Mouse (Mus musculus) cerebellum, postnatal 10 days (tissue): ENCODE measurements around the gene Wdr73.
"Not testable (repeated sequence)": the region's sequence is repeated elsewhere in the genome, so short reads cannot be mapped to it uniquely, and the experiment has no call there.

Experiments
- DNase-seq, 2 experiments: peaks; one replicate each; pipeline ENCODE4 v3.0.0; 2021; ENCODE audit warnings: mixed read lengths in 2 of 2

Wdr73 gene

DNA sequence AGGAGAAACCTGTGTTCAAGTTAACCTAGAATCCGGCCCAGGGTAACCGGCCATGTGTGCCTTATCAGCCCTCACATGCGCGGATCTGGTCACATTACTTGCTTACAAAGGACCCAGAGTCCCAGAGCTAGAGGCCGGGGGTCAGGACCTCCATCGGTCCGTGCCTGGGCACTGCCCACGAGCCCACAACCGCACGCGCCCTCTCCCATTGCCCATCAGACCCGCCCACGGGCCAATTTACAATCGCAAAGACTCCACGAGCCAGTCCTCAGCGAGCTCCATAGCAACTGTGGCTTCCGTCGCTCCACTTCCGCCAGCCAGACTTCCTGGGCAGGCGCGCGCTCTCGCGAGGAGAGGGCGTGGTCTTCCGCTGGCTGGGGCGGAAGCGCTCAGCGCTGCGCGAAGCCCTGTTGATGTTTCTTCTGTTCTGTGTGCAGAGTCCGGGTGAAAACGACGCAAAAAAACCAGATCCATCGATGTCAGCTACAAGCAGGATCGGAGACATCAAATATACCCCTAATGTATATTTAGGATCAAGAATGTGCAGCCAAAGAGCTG, at the start of gene Wdr73:
Gene Wdr73, minus strand, starts transcription at position 326 of the 558 bp plus-strand sequence.
- DNase-seq, result peak; percentile 91 to 94

DNA sequence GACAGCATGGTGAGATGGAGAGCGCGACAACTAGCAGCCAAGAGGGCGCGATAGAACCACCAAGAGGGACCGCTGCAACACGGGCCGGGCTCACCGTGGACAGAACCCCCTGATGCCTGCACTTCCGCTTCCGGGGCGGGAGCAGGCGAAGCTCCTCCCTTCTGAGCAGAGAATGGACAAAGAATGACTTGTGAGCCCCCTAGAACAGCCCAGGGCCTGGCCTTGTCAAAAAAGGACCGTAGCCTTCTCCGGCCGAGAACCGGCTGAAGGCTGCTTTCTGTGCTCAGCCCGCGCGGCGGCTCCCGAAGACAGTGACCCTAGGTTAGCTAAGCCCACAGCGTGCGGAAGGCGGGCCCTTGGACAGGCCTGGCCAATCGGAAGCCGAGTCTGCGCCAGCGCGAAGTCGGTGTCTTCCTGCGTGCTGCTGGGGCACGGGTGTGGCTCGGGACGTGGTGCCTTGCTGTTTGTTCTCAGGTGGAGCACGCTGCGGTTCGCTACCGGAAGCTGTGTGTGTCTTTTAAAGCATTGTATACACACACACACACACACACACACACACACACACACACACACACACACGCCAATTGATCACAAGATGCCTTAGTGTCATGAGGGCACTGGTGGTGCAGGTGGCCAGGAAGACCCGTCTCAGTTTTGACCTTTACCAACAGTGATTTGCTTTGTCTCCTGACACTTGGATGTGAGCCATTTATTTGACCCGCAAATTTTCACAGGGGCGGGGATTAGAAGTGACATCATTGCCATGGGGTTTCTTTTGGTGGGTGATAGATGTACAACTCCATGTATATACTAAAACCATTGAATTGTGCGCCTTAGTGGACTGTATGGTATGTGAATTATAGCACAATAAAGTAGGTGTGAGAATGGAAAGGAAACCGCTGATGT, 46.6 kb upstream of the Wdr73 start, which contains the start of gene Sec11a:
Gene Sec11a, minus strand, starts transcription at position 336 of the 906 bp plus-strand sequence.
- peak; percentile 96 to 97 for DNase-seq

DNA sequence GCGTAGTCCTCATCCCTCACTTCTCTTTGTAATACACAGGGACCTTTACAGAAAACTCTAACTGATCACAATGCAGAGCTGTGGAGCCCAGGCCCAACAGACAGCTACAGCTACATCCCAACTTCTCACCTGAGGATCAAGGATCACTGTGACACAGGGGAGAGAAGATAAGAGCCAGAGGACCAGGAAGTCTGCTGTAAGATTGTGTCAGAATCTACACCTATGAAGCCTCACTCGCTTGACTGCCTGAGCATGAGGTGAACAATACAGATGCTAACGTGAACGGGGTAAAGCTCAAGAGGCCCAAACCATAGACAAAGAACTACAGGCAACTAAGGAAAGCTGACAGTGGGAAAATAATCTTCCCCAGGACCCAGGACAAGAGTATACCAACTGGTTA, 38.7 kb upstream of the Wdr73 start:
- DNase-seq, result no peak

DNA sequence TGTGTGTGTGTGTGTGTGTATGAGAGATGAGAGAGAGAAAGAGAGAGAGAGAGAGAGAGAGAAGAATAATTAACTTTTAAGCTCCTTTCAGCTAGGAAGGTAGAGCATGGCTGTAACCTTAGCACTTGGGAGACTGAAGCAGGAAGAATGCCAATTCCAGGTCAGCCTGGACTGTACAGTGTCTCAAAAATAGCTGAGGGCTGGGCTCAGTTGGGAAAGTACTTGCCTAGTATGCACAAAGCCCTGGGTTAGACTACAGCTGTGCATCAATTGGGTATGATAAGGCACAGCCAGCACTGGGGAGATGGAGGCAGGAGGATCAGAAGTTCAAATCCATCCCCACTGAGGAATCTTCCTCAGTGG, 36.2 kb upstream of the Wdr73 start:
- DNase-seq, result not testable (repeated sequence)

DNA sequence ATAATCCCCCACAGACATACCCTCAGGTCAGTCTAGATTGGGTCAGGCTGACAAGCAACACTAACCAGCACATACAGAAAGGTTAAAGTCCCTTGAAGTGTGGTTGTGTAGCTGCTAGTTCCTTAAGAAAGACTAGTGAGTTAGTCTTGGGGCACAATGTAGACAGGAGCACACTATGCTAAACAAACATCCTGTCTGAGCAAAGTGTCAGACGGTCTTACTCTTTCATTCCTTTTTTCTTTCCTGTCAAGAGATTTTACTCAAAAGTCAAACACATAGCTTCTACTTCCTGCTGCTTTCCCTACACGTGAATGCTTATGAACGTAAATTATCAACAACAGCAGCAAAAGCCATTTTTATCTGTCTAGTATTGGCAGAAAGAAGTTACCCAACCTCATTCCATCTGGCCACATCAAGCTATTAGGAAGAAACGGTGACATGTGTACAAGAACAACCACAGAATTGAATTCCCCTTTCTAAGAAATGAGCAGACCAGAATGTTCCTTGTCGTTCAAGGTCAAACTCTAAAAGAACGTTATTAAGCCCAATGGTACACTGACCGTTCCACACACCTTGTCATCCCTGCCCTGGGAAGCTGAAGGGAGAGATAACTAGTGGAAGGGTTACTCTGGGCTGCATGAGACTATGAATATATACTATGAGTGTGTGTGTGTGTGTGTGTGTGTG, 35.7 kb upstream of the Wdr73 start:
- not testable (repeated sequence) for DNase-seq

DNA sequence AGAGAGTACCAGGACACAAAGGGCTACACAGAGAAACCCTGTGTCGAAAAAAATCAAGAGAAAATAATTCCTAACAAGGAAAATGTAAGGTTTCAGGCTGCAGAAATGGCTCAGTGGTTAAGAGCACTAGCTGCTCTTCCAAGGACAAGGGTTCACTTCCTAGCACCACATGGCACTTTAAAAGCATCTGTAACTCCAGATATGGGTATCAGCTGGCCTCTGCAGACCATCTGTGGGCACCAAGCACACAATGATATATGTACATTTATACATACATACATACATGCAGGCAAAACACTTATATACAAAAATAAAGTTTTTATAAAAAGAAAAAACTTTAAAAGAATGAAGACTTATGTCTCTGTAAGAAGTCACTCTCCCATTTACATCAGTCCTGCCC, 34.8 kb upstream of the Wdr73 start:
- no peak for DNase-seq

DNA sequence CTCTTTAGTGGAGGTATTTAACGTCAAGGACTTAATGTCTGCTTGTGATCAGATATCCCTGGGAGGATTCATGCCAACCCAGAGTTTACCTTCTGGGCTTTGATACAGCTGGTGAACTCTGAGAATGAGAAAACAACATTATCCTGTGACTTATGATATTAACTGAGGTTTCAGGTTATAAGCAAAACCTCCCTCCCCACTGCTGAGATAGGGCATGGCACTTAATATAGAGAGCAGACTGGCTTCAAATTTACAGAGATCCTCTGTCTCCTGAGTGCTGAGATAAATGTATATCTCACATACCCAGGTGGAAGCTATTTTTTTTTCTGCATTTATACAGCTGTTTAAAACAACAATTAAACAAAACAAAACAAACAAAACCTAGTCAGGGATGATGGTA, 31.7 kb upstream of the Wdr73 start:
- no peak for DNase-seq

DNA sequence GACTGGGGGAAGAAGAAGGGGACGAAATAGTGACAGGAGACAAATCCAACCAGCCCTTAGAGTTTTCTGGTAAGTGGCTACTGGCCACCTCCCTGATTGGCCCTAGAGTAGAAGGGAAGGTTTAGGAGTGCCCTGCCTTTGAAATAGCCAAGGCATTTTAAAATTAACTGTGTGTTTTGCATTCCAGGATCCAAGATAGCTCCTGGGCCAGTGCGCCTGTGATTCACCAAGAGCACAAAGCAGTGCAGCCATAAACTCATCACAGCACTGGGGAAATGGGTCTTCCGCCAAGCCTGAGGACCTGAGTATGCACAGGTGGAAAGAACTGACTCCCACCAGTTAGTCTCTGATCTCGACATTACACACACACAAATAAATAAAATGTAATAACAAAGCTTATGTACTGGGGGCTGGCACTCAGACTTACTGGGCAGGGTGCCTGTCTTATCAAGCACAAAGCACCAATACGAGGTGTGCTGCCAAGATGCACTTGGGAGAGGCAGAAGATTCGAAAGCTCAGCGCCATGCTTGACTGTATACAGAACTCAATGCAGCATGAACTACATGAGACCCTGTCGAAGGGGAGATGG, 30.6 kb upstream of the Wdr73 start:
- peak in 1 of 2 experiments; percentile 23 for DNase-seq

DNA sequence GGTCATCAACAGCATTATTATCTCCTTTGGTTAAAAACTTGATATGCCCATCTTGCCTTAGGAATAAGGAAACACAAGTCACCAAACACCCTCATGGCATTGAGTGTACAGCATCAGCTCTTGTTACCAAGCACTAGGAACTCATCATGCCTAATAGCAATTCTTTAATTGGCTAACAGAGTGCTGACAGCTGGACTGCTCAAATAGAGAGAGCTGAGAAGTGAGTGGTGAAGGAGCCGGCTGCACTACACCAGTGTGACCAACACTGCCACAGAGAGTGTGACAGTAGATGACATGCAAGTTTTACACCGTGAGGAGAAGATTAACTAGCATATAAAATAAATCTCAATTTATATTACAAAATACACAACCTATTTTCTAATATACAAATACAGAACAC, 22.1 kb upstream of the Wdr73 start:
- no peak for DNase-seq

DNA sequence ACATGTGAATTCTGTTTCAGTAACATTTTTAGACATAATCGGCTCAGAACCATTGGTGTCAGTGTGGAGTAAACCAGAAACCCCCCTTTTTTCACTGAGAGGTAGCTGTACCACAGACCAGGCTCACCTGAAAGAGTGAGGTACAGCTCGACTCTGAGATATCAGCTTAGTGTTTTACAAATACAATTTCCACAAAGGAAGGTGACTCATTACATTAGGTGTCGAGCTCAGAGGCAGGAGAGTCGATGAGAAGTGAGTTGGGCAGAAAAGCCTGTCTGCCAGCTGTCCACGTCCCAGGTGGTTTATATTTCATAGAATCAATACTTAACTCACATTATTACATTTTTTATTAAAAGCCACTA, 18.6 kb upstream of the Wdr73 start:
- no peak for DNase-seq

DNA sequence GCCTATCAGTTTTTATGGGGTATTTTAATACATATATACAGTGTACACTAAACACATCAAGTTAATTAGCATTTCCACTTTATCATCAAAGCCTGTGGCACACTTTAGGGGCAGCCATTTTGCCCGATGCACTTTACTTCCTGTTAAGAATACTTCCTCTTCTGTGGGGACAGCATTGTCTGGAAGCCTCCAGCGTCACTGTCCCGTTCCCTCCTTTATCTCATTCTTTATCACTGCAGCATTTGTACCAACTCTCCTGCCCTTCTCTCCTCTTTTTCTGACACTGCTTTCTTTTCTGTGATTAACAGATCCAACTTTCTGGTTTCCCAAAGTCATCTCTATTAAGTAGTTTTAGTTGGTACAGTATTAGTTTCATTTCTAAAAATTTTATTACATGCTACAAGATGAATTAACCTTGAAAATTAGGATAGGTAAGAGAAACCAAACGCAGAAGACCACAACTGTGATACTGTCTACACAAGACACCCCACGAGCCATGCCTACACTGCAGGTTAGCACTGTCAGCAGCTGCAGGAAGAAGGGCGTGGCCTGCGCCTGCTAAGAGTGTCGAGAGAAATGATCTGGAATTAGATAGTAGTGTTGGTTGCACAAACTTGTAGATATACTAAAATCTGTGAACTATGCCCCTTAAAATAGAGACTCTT, 18.0 kb upstream of the Wdr73 start:
- no peak for DNase-seq

DNA sequence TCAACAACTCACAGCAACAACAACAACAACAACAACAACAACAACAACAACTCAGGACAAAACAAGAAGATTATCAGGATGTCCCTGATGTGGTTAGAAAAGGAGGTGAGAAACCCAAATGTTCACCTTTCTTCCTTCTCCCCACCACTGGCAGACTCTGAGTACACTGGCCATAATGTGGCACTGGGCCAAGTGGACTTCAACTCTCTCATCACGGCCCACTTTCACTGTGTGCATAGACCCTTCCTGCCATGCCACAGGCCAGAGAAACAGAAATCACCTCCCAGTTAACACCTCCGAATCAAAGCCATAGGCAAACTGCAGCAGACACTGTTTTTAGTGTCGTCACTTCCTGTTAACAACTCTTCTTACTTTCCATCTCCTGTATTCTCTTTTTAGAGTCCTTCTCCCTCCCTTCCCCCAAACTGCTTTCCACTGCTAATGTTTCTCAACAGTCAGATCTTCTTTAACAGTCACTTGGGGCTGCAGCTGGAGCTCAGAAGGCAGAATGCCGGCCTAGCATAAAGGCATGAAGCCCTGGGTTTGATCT, 16.9 kb upstream of the Wdr73 start:
- DNase-seq, result peak in 1 of 2 experiments; percentile 11

DNA sequence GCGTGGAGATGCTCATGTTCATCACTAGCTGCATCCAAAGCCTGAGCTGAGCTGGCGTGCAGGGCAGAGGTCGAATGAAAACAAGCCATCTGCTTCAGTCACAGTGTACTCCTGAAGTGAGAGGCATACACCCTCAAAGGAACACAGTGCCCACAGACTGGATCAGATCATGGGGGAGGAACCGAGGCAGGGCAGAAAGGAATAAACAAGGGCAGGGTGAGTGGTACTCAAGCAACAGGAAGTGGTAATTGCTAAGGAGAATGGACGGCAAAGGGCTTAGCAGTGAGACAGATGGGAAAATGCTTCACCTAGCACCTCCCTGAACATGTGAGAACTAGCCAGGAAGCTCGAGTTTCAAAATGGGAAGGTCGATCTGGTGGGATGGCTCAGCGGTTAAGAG, 11.4 kb upstream of the Wdr73 start:
- DNase-seq, result no peak

DNA sequence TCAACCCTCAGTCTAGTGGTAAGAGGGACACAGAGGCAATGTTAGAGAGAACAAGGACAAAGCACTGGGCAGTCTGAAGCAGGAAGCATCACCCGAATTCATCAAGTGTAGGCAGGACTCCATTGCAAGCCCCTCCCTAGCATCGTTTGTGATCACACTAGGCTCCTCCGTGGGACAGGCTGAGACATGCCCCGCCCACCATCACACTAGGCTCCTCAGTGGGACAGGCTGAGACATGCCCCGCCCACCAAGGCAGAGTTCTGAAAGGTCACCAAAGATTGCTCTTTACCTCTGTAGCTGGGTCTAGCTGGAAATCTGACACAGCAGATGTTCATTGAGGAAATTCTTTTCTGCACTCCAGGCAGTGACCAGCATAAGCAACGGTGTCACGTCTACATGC, 10.0 kb upstream of the Wdr73 start:
- no peak for DNase-seq

DNA sequence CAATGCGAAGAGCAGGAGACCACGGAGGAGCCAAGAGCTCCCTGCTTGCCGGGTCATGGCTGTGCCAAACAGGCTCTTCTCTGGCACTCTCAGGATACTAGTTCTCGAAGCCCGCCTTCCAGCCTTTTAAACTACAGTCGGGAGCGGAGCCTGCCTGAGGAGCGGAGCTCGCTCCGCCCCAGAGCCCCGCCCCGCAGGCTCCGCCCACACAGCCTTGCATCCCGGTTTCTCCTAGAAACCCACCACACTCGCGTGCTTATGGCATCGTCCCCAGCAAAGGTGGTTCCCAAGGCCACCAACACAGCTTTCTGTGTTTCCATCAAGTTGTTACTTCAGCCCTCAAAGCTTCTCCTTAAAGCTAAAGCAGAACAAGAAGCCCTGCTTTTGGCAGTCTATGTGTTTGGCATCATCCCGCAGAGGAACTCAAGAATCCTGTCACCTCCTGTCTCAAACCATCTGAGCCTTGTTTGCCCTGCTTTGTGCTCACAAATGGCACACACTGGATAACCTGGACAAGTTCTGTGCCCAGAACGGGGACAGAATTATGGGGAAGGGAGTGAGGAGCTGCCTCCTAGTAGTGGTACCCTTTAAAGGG, 3.9 kb upstream of the Wdr73 start, which contains the start of gene Nmb:
Gene Nmb, minus strand, starts transcription at position 156 of the 595 bp plus-strand sequence.
- DNase-seq, result peak; percentile 82 to 87

DNA sequence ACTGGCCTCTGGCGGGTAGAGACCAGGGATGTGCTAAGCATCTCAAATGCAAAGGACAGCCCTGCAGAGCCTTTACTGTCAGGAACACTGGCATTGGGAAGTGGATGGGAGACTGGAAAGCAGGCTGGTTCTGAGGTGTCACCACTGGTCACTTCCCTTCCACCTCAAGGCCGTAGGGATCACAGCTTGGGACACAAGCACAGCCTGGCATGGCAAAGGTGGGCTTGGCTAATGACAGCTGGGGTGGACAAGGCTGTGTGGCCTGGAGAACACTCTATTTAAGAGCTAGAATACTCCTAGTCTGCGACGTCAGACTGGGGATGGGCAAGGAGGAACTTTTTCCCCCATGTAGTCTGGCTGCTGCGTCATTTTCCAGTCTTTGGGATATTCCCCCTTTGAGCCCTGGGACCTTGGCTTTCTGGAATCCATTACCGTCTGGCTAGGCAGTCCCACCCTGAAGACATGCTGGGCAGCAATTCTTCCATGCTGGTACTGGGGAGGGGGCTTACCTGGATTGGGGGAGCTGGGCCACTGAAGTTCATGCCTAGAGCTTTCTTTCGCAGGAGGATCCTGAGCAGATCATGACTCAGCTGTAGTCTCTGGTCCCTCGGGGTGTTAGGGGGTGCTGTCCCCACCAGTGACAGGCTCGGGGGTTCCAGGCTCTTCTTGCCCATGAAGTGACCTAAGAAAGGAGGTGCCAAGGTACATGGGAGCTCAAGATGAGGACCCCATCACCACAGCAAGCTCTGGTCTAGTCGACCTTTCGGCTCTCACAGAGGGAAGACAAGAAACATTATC, 2.8 kb upstream of the Wdr73 start:
- no peak for DNase-seq

DNA sequence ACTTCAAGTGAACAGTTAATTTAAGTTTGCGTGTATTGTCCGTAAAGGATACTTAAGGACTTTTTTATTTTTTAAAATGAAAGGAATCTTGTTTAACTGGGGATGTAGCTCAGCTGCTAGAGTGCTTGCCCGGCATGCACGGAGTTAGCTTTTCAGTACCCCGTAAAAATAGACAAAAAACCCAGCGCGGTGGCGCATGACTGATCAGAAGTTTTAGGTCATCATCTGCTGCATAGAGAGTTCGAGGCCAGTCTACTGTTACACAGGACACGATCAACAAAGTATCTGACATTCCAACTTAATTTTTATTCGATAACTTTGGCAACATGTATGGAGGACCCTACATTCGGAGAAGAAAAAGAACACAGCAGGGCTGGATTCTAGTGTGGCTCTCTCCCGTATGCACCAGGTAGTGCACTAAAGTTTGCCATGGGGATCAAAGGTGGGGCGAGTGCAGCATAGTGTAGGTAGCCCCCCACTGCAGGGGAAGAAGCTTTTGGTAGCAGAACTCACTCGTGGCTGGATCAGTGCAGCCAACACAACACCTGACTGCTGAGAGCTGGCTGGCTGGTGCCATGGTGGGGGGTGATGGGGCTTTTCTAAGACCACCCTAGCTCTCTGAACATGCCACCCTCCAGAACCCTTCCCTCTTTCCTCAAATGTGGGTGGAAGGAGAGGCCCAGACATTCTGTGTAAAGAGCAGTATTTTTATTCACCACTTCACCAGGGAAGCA, 639 bp upstream of the Wdr73 start:
- peak in 1 of 2 experiments; percentile 39 for DNase-seq

DNA sequence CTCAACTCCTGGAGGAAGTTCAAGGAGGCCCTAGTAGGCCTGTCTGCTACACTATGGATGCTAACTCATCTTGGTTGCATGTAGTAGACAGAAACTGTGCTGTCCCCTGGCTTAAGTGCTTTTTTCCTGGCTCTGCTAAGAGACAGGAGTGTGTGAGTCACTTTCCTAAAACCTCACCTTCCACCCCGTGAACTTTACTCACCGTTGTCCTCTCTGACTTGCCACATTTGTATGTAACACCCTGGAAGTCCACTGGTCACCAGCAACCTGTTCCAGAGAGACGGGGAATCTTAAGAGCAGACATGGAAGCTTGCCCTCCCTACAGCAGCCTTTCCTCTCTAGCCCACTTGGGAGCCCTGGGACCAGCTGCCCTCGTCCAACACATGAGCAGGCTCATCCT, 3.3 kb downstream of the Wdr73 start:
- no peak for DNase-seq

DNA sequence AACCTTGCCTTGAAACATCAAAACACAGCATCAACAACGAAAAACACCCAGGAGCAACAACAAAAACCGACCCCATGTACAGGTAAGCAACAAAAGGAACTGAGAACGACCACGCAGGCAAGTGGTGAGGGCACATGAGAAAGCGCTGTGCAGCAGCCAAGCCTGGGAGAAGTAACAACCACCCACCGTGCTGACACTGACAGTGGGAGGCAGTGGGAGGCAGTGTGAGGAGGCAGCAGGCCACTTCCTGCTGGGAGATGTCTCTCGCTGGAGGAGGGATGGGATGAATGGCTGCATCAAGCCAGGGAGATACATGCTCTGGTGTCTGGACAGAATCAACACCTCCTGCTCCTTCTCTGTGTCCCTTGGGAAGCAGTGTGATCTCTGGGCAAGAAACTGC, 3.9 kb downstream of the Wdr73 start:
- no peak for DNase-seq

DNA sequence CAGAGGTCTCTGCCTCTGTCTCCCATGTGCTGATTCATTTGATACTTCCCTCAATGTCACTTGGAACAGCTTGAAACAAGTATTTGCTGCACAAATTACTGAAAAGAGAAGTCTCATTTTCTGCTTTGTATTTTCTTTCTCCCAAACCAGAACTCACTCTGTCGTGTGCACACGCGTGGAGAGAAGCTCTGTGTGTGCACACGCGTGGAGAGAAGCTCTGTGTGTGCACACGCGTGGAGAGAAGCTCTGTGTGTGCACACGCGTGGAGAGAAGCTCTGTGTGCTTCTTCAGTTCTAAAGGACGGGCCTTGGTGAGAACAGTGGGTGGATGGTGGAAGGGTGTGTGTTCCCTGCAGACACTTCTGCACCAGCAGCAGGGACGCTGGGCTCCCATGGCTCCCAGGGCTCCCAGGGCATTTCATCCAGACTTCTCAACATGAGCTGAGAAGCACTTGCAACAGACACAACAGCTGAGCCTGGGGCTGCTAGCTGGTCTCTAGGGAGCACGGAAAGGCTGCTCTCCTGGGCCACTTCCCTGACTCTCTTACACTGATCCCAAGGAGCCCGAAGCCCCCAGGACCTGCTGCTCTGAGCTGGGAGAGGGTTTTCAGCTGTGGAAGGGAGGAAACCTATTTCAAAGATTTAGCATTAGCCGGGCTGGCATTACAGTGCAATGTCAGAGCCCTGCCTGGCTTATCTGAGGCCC, 6.1 kb downstream of the Wdr73 start:
- DNase-seq, result no peak
